Mouse (Mus musculus): ENCODE measurements at regions not wholly inside any gene's neighbourhood (a gene's known extent, or its start where the extent isn't known, plus 50 kb on each side); places are given as distances from the start of the nearest gene placed in this dataset.

DNA sequence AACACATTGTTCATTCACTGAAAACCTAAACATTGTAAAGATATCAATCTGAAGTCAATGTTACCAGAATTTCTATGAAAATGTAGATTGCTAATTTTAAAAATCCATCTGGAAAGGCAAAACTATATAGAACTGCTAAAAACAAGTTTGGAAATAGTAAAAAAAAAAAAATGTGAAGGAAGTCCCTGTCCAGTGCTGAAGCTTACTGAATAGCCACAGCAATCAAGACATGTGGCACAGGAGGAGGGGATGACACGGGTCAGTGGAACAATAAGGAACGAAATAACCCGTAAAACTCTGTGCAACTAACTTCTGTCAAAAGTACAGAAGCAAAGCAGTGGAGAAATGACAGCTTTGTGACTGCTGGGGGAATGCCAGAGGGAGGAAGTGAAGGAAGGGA, 121.9 kb downstream of the Tas2r134 start:
- TF ChIP-seq POLR2A (IDR thresholded peaks at IDR 0.05; ENCODE audit: low read depth, low read length), result no peak
- no peak for TF ChIP-seq CTCF (IDR thresholded peaks at IDR 0.05; ENCODE audit: extremely low read depth, insufficient read depth, insufficient read length, insufficient replicate concordance)
